Mouse (Mus musculus) right cerebral cortex, postnatal 25 days (tissue): ENCODE results near the gene Dnase1l1.
A peak's percentile ranks its signal among the peaks of the same experiment; 100 is the strongest.

Experiments
- DNase-seq: peaks from one replicate; pipeline ENCODE4 v3.0.0; 2022

Gene Dnase1l1

GRCm38 (mm10) chrX:74269736-74270061, 12.4 kb downstream of the Dnase1l1 start:
- no peak for DNase-seq

GRCm38 (mm10) chrX:74257746-74258145, 24.4 kb downstream of the Dnase1l1 start:
- no peak for DNase-seq

GRCm38 (mm10) chrX:74254888-74255565, 27.1 kb downstream of the Dnase1l1 start:
- DNase-seq = no peak

- DNase-seq = peak; percentile 87
Observed at GRCm38 (mm10) chrX:74254153-74254887, 27.8 kb downstream of the Dnase1l1 start, which contains the start of gene Emd. Gene Emd, plus strand, starts transcription at chrX:74254687.

GRCm38 (mm10) chrX:74249615-74250014, 32.5 kb downstream of the Dnase1l1 start, which contains the start of gene Flna:
Gene Flna, minus strand, starts transcription at chrX:74249820.
- peak; percentile 58 for DNase-seq

GRCm38 (mm10) chrX:74248651-74249050, 33.5 kb downstream of the Dnase1l1 start:
- no peak for DNase-seq

- DNase-seq = no peak
Observed at GRCm38 (mm10) chrX:74246693-74247092, 35.4 kb downstream of the Dnase1l1 start.

- DNase-seq = peak; percentile 81
Observed at GRCm38 (mm10) chrX:74246213-74246681, 35.9 kb downstream of the Dnase1l1 start.

GRCm38 (mm10) chrX:74245687-74246086, 36.5 kb downstream of the Dnase1l1 start:
- peak; percentile 55 for DNase-seq

GRCm38 (mm10) chrX:74245107-74245506, 37.0 kb downstream of the Dnase1l1 start:
- no peak for DNase-seq

GRCm38 (mm10) chrX:74244614-74245083, 37.5 kb downstream of the Dnase1l1 start:
- DNase-seq = no peak

- no peak for DNase-seq
Observed at GRCm38 (mm10) chrX:74243807-74244206, 38.3 kb downstream of the Dnase1l1 start.

GRCm38 (mm10) chrX:74243396-74243795, 38.7 kb downstream of the Dnase1l1 start:
- no peak for DNase-seq

GRCm38 (mm10) chrX:74240332-74240731, 41.8 kb downstream of the Dnase1l1 start:
- DNase-seq = no peak

GRCm38 (mm10) chrX:74233196-74233595, 48.9 kb downstream of the Dnase1l1 start:
- no peak for DNase-seq

- DNase-seq = no peak
Observed at GRCm38 (mm10) chrX:74230038-74230437, 52.1 kb downstream of the Dnase1l1 start.
